Mouse (Mus musculus) CH12.LX (cell line): ENCODE data around the gene Eif4e. TPM values are rescaled to one million over a fixed set of nuclear protein-coding genes. Genes with fewer than 3 reads are reported as not detected.
A peak's percentile ranks its signal among the peaks of the same experiment; 100 is the strongest.

Source experiments
- DNase-seq: peaks from one replicate; pipeline ENCODE4 v3.0.0-alpha.2; 2013; ENCODE audit errors: extremely low read depth
- H3K27ac ChIP-seq: 2 replicates; pipeline ENCODE4 v1.5.1; 2012; ENCODE audit warnings: low read depth, mild to moderate bottlenecking, control low read depth, moderate library complexity; ENCODE audit not compliant: insufficient read depth
- H3K27me3 ChIP-seq: replicated peaks from 2 replicates; pipeline ENCODE3; 2012; ENCODE audit warnings: inconsistent platforms
- H3K36me3 ChIP-seq, 2 experiments: replicated peaks in 1 of 2; 2 replicates each; pipeline versions ENCODE3 to v1.6.1; 2012; ENCODE audit warnings: inconsistent platforms in 1 of 2, low read length in 1 of 2, mild to moderate bottlenecking in 1 of 2, mixed read lengths in 1 of 2, moderate library complexity in 1 of 2; ENCODE audit not compliant: control insufficient read depth in 1 of 2, insufficient read depth in 1 of 2
- H3K4me1 ChIP-seq, 2 experiments: 2 replicates each; pipeline ENCODE4 v1.6.1; 2012; ENCODE audit warnings: inconsistent platforms in 1 of 2, moderate library complexity in 1 of 2; ENCODE audit not compliant: insufficient read depth in 2 of 2, control insufficient read depth in 1 of 2
- H3K4me2 ChIP-seq: 2 replicates; pipeline ENCODE4 v1.6.1; 2012; ENCODE audit warnings: low read depth, mild to moderate bottlenecking, control low read depth; ENCODE audit not compliant: poor library complexity, insufficient read depth, severe bottlenecking
- H3K4me3 ChIP-seq, 3 experiments: fragments of 150-350 bp in 1 of 3; sonication (generic) in 1 of 3; replicated peaks in 1 of 3; 2 replicates each; pipeline versions ENCODE3 to v1.5.1; 2011 to 2012; ENCODE audit warnings: low read depth in 2 of 3, low read length in 2 of 3, mild to moderate bottlenecking in 2 of 3, moderate library complexity in 2 of 3, control low read depth in 1 of 3, improper control_type of control experiment in 1 of 3, inconsistent platforms in 1 of 3, mixed read lengths in 1 of 3; ENCODE audit not compliant: poor library complexity in 1 of 3
- H3K79me2 ChIP-seq: replicated peaks from 2 replicates; pipeline ENCODE4 v1.6.1; 2012; ENCODE audit warnings: mild to moderate bottlenecking, moderate library complexity; ENCODE audit not compliant: control insufficient read depth, poor library complexity, insufficient read depth, severe bottlenecking; ENCODE audit errors: extremely low read depth
- H3K9ac ChIP-seq: 2 replicates; pipeline ENCODE4 v1.6.1; 2012; ENCODE audit warnings: low read depth, mild to moderate bottlenecking, control low read depth, moderate library complexity; ENCODE audit not compliant: insufficient read depth
- H3K9me3 ChIP-seq: replicated peaks from 2 replicates; pipeline ENCODE3; 2012; ENCODE audit warnings: low read length, inconsistent platforms, mixed read lengths
- CTCF ChIP-seq, 2 experiments: IDR thresholded peaks in 1 of 2; conservative IDR thresholded peaks in 1 of 2; 2 replicates each; pipeline ENCODE4 v1.5.1; 2011 to 2012; ENCODE audit warnings: low read depth in 2 of 2, low read length in 2 of 2, improper control_type of control experiment in 1 of 2, inconsistent platforms in 1 of 2, mild to moderate bottlenecking in 1 of 2, moderate library complexity in 1 of 2
- EP300 ChIP-seq: IDR thresholded peaks from 2 replicates; pipeline ENCODE4 v1.6.1; 2011; ENCODE audit warnings: low read length, improper control_type of control experiment
- GABPA ChIP-seq: IDR thresholded peaks from 2 replicates; pipeline ENCODE4 v1.6.1; 2012; ENCODE audit warnings: low read depth, low read length, improper control_type of control experiment, inconsistent platforms; ENCODE audit not compliant: insufficient replicate concordance
- HCFC1 ChIP-seq: IDR thresholded peaks from 2 replicates; pipeline ENCODE4 v1.6.1; 2012; ENCODE audit warnings: low read depth, mild to moderate bottlenecking, inconsistent platforms, low read length, improper control_type of control experiment
- IRF4 ChIP-seq: IDR thresholded peaks from 2 replicates; pipeline ENCODE4 v1.6.1; 2014; ENCODE audit warnings: low read depth, mild to moderate bottlenecking, inconsistent platforms, low read length, improper control_type of control experiment
- JUN ChIP-seq: IDR thresholded peaks from 2 replicates; pipeline ENCODE4 v1.6.1; 2011; ENCODE audit warnings: low read depth, mild to moderate bottlenecking, low read length, improper control_type of control experiment, moderate library complexity; ENCODE audit not compliant: insufficient read depth
- JUND ChIP-seq: conservative IDR thresholded peaks from 2 replicates; pipeline ENCODE4 v1.6.1; 2011; ENCODE audit warnings: low read depth, low read length, improper control_type of control experiment
- KAT2A ChIP-seq: IDR thresholded peaks from 2 replicates; pipeline ENCODE4 v1.6.1; 2012; ENCODE audit warnings: low read length, improper control_type of control experiment, inconsistent platforms; ENCODE audit not compliant: insufficient replicate concordance
- MAX ChIP-seq: IDR thresholded peaks from 2 replicates; pipeline ENCODE4 v1.6.1; 2011; ENCODE audit warnings: low read length, improper control_type of control experiment
- MEF2A ChIP-seq: IDR thresholded peaks from 2 replicates; pipeline ENCODE4 v1.6.1; 2014; ENCODE audit warnings: low read depth, mild to moderate bottlenecking, inconsistent platforms, low read length, improper control_type of control experiment, borderline replicate concordance
- MYC ChIP-seq: IDR thresholded peaks from 2 replicates; pipeline ENCODE4 v1.6.1; 2011; ENCODE audit warnings: low read depth, mild to moderate bottlenecking, improper control_type of control experiment, low read length
- NELFE ChIP-seq: IDR thresholded peaks from 2 replicates; pipeline ENCODE4 v1.6.1; 2011; ENCODE audit warnings: low read depth, low read length, improper control_type of control experiment
- POLR2A ChIP-seq: IDR thresholded peaks from 2 replicates; pipeline ENCODE4 v1.6.1; 2011; ENCODE audit warnings: low read depth, mild to moderate bottlenecking, improper control_type of control experiment, low read length
- RAD21 ChIP-seq: IDR thresholded peaks from 2 replicates; pipeline ENCODE4 v1.6.1; 2011; ENCODE audit warnings: low read depth, mild to moderate bottlenecking, low read length, improper control_type of control experiment, moderate library complexity
- RCOR1 ChIP-seq: conservative IDR thresholded peaks from 2 replicates; pipeline ENCODE4 v1.6.1; 2012; ENCODE audit warnings: low read depth, mild to moderate bottlenecking, inconsistent platforms, low read length, improper control_type of control experiment
- SIN3A ChIP-seq: IDR thresholded peaks from 2 replicates; pipeline ENCODE4 v1.6.1; 2012; ENCODE audit warnings: low read length, improper control_type of control experiment, inconsistent platforms
- SMC3 ChIP-seq: IDR thresholded peaks from 2 replicates; pipeline ENCODE4 v1.6.1; 2011; ENCODE audit warnings: low read depth, low read length, improper control_type of control experiment
- TBP ChIP-seq: conservative IDR thresholded peaks from 2 replicates; pipeline ENCODE4 v1.6.1; 2011; ENCODE audit warnings: low read depth, low read length, improper control_type of control experiment
- TCF12 ChIP-seq: IDR thresholded peaks from 2 replicates; pipeline ENCODE4 v1.6.1; 2014; ENCODE audit warnings: low read depth, mild to moderate bottlenecking, inconsistent platforms, low read length, improper control_type of control experiment
- UBTF ChIP-seq: IDR thresholded peaks from 2 replicates; pipeline ENCODE4 v1.6.1; 2012; ENCODE audit warnings: low read depth, mild to moderate bottlenecking, inconsistent platforms, low read length, improper control_type of control experiment, moderate library complexity
- USF1 ChIP-seq: IDR thresholded peaks from 2 replicates; pipeline ENCODE4 v1.6.1; 2014; ENCODE audit warnings: low read depth, mild to moderate bottlenecking, inconsistent platforms, low read length, improper control_type of control experiment
- USF2 ChIP-seq: conservative IDR thresholded peaks from 2 replicates; pipeline ENCODE4 v1.6.1; 2011; ENCODE audit warnings: low read depth, low read length, improper control_type of control experiment
- ZKSCAN1 ChIP-seq: IDR thresholded peaks from 2 replicates; pipeline ENCODE4 v1.6.1; 2012; ENCODE audit warnings: low read depth, inconsistent platforms, low read length, improper control_type of control experiment, borderline replicate concordance
- ZMIZ1 ChIP-seq: IDR thresholded peaks from 2 replicates; pipeline ENCODE4 v1.6.1; 2012; ENCODE audit warnings: low read depth, mild to moderate bottlenecking, inconsistent platforms, low read length, improper control_type of control experiment
- dilution Hi-C: fragments of 300-500 bp; cut with MboI; formaldehyde crosslinking; loops from 2 replicates; pipeline ENCODE4 v1.14.3; 2020; ENCODE audit warnings: low sequenced_read_pairs; ENCODE audit not compliant: extremely low pct_unique_long_range_greater_than_20kb, extremely low pct_ligation_motif_present
- in situ Hi-C: fragments of 300-500 bp; cut with MboI; formaldehyde crosslinking; loops from 3 replicates; pipeline ENCODE4 v1.14.3; 2019; ENCODE audit warnings: low sequenced_read_pairs, low pct_ligation_motif_present, low pct_unique_long_range_greater_than_20kb, mixed read lengths
- polyA plus RNA-seq: library from polyadenylated mRNA; unstranded; fragments of >175 nt; gene quantifications from 2 replicates; pipeline ENCODE4 v1.2.1, GENCODE M21; 2012; ENCODE audit warnings: low read depth; ENCODE audit not compliant: insufficient read length
- total RNA-seq, 2 experiments: library from RNA; depleted of rRNA; stranded (reverse); fragments of 300-350 nt in 1 of 2; fragments of >200 nt in 1 of 2; gene quantifications; 2 replicates each; pipeline ENCODE4 v1.2.3; 2012 to 2014

Eif4e gene
- total and polyA plus RNA-seq, 3 experiments, result 490 to 850 (median 590) TPM

DNA sequence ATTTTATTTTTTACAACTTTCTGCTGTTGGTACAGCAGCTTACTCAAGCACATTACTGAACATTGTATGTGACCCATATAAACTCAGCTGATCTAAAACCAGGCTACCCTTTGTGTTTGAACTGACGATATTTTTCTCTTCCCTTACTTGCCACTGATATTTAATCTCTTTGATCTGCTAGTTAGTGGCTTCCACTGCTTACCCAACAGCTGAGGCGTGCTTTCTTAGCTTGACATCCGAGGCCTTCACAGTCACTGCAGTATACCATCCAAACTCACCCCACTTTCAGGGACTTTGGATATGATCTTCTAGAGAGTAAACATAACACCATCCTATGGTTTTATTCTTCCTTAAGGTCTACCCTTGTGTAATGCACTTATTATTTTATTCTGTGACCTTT is 16.6 kb downstream of the Eif4e start:
- no peak for DNase-seq
- H3K27ac ChIP-seq, result no peak overlapping the region
- H3K9me3 ChIP-seq, result no peaks in the 10 kb centered on the region
- peak overlapping the region; percentile 34; the same call in 1 of the 2 replicates for H3K9ac ChIP-seq
- peaks cover 97% of the 10 kb centered on the region for H3K79me2 ChIP-seq
- TF ChIP-seq ZMIZ1 (no peak), USF1 (no peak), EP300 (no peak), MYC (no peak), UBTF (no peak), USF2 (no peak), TBP (no peak), IRF4 (no peak), ZKSCAN1 (no peak), RCOR1 (no peak), MEF2A (no peak), SMC3 (no peak), JUND (no peak), RAD21 (no peak), POLR2A (no peak; the same call in 1 of the 2 replicates), TCF12 (no peak), SIN3A (no peak), MAX (no peak), NELFE (no peak)
- in situ Hi-C loops, result no loop called here
- no peaks in the 10 kb centered on the region for H3K27me3 ChIP-seq
- no peak overlapping the region; the same call in 1 of the 2 replicates for H3K4me2 ChIP-seq
- H3K4me1 ChIP-seq, result peaks cover 20 to 82% of the 10 kb centered on the region in 2 experiments
- no peak overlapping the region for H3K4me3 ChIP-seq
- peaks cover 7 to 68% of the 10 kb centered on the region in 2 experiments for H3K36me3 ChIP-seq
- dilution Hi-C loops, result no loop called here

DNA sequence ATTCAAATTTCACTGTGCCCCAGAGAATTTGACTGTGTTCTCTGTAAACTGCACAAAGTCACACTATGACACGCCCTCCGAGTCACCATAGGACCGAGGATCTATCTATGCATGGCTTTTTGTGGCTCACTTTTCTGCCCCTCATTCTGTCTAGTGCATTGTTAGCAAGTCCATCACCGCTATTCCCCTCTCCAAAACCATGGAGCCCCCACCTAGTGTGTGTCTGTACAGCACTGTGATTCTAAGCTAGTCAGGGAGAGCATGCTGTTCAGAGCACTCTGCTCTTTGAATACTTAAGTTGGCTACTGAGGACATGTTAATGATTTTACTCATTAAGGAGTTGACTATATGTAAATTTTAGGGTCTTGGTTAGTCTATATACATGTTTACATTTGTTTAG is 18.1 kb downstream of the Eif4e start:
- H3K36me3 ChIP-seq, result peaks cover 9 to 67% of the 10 kb centered on the region in 2 experiments
- H3K4me3 ChIP-seq, result no peak overlapping the region
- peak overlapping the region; percentile 37; the same call in 1 of the 2 replicates for H3K4me2 ChIP-seq
- peaks cover 88% of the 10 kb centered on the region for H3K79me2 ChIP-seq
- in situ Hi-C loops (no loop called here), dilution Hi-C loops (no loop called here)
- no peak overlapping the region; the same call in 1 of the 2 replicates for H3K9ac ChIP-seq
- 0 out of 2 replicates have a peak overlapping the region, but pooled peaks have one; percentile 5 for H3K27ac ChIP-seq
- no peaks in the 10 kb centered on the region for H3K27me3 ChIP-seq
- no peak for DNase-seq
- H3K4me1 ChIP-seq, result peaks cover 20 to 74% of the 10 kb centered on the region in 2 experiments
- no peak for TF ChIP-seq UBTF
- no peak for TF ChIP-seq JUN
- TF ChIP-seq HCFC1, result no peak
- TF ChIP-seq USF1, result no peak
- TF ChIP-seq CTCF (conservative IDR thresholded peaks at IDR 0.05 in 1 of 2, IDR thresholded peaks at IDR 0.05 in 1 of 2; ENCODE audit: low read depth in 2 of 2, low read length in 2 of 2), result no peak
- no peak for TF ChIP-seq GABPA
- no peak for TF ChIP-seq KAT2A
- no peak for TF ChIP-seq TCF12
- TF ChIP-seq ZKSCAN1, result no peak
- TF ChIP-seq, all 38 proteins: peak for 0
- H3K9me3 ChIP-seq, result no peaks in the 10 kb centered on the region
